12 mouse cellular contexts compared by ENCODE assay signal in the genomic region with DNA sequence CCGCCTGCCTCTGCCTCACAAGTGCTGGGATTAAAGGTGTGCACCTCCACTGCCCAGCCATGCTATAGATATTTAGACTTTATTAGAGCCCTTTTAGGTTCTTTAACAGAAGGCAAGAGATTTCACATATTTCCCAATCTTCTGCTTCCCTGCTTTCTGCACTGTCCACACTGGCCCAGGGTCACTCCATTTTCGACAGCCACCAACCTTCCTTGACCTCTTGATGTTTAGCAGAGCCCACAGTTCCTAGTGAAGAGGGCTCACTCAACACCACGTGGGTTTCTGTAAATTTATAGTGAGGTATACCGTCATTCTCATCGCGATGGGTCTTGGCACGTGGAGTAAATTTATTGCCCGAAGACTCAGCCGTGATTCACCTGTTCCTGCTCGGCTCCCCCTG. TPM values are rescaled to one million over a fixed set of nuclear protein-coding genes. Genes with fewer than 3 reads are reported as not detected.
DNase-seq lines count a peak whose midpoint lies in the region; ATAC-seq and TF ChIP-seq lines count a peak whose summit lies in the region.
"Had no signal": no experiment of that assay in that cellular context is flagged by ENCODE, and none has a peak within 500 bp of the region (broad histone marks: within the 10 kb centered on the region; RNA-seq: fewer than 3 reads in every experiment).

No protein-coding gene starts in this region.

- peak overlapping the region; percentile 61 for H3K4me2 ChIP-seq in heart, embryonic 12.5 days
- no peak overlapping the region for H3K4me2 ChIP-seq in midbrain, embryonic 15.5 days
- H3K4me2 ChIP-seq in limb, embryonic 14.5 days (replicated peaks; ENCODE audit: low read depth, low read length, severe bottlenecking) = peak overlapping the region; percentile 33

- peak overlapping the region; percentile 26; the same call in 1 of the 2 replicates for H3K4me3 ChIP-seq in heart, embryonic 12.5 days
- H3K4me3 ChIP-seq in midbrain, embryonic 10.5 days = peak overlapping the region; percentile 37
- H3K4me3 ChIP-seq in midbrain, embryonic 15.5 days = no peak overlapping the region
- no peak overlapping the region for H3K4me3 ChIP-seq in limb, embryonic 14.5 days (replicated peaks; ENCODE audit: low read length)

- H3K36me3 ChIP-seq in heart, embryonic 12.5 days = no peaks in the 10 kb centered on the region
- no peaks in the 10 kb centered on the region for H3K36me3 ChIP-seq in midbrain, embryonic 10.5 days
- no peaks in the 10 kb centered on the region for H3K36me3 ChIP-seq in midbrain, embryonic 15.5 days (replicated peaks)
- H3K36me3 ChIP-seq in limb, embryonic 14.5 days (ENCODE audit: control insufficient read depth, insufficient read depth, low read length) = no peaks in the 10 kb centered on the region

- no peak for DNase-seq in heart, adult 8-10 months (ENCODE audit: low spot score)
- DNase-seq in midbrain, embryonic 10.5 days (ENCODE audit: low spot score) = no peak
- DNase-seq in limb, embryonic 14.5 days (ENCODE audit: low spot score) = no peak
- no peak for DNase-seq in yolk sac, embryonic 10.5 days (ENCODE audit: low spot score)
- DNase-seq in ovary, postnatal 10 days (ENCODE audit: low spot score) = no peak
- DNase-seq: B cell, adult 2 months; cerebellum, postnatal 36 days; layer of hippocampus, postnatal 36 days had no signal

- peaks cover 32% of the 10 kb centered on the region for H3K27me3 ChIP-seq in heart, embryonic 12.5 days (replicated peaks)
- H3K27me3 ChIP-seq in midbrain, embryonic 10.5 days (ENCODE audit: low read depth, poor library complexity, severe bottlenecking) = peaks cover 62% of the 10 kb centered on the region
- H3K27me3 ChIP-seq in midbrain, embryonic 15.5 days (replicated peaks) = peaks cover 14% of the 10 kb centered on the region
- 0 out of 2 replicates have a peak, but pooled peaks cover 8% of the 10 kb centered on the region for H3K27me3 ChIP-seq in limb, embryonic 14.5 days (ENCODE audit: control insufficient read depth, insufficient read depth, low read length)
- H3K27me3 ChIP-seq: Patski had no signal

- H3K9ac ChIP-seq in heart, embryonic 12.5 days = no peak overlapping the region
- no peak overlapping the region for H3K9ac ChIP-seq in midbrain, embryonic 15.5 days
- no peak overlapping the region for H3K9ac ChIP-seq in limb, embryonic 14.5 days (ENCODE audit: low read depth, low read length, severe bottlenecking)

- WGBS in heart, embryonic 12.5 days = 42% methylated on average over 10 of the region's 10 CpGs
- 64% methylated on average over 10 of the region's 10 CpGs for WGBS in midbrain, embryonic 10.5 days
- 62% methylated on average over 10 of the region's 10 CpGs for WGBS in midbrain, embryonic 15.5 days
- 36% methylated on average over 10 of the region's 10 CpGs for WGBS in limb, embryonic 14.5 days

- H3K9me3 ChIP-seq in heart, embryonic 12.5 days (replicated peaks) = no peaks in the 10 kb centered on the region
- no peaks in the 10 kb centered on the region for H3K9me3 ChIP-seq in midbrain, embryonic 10.5 days (replicated peaks)
- no peaks in the 10 kb centered on the region for H3K9me3 ChIP-seq in midbrain, embryonic 15.5 days
- no peaks in the 10 kb centered on the region for H3K9me3 ChIP-seq in limb, embryonic 14.5 days (ENCODE audit: control insufficient read depth, low read length)

- no peak overlapping the region for H3K27ac ChIP-seq in heart, embryonic 12.5 days (ENCODE audit: poor library complexity, severe bottlenecking)
- H3K27ac ChIP-seq in midbrain, embryonic 10.5 days (replicated peaks) = no peak overlapping the region
- H3K27ac ChIP-seq in midbrain, embryonic 15.5 days = no peak overlapping the region
- H3K27ac ChIP-seq in limb, embryonic 14.5 days (replicated peaks; ENCODE audit: low read depth, low read length) = no peak overlapping the region

- no peak for ATAC-seq in heart, embryonic 12.5 days (ENCODE audit: insufficient number of reproducible peaks, low FRiP score)
- no peak for ATAC-seq in midbrain, embryonic 15.5 days (replicated peaks)
- no peak for ATAC-seq in limb, embryonic 14.5 days (ENCODE audit: low FRiP score, low read depth)
- no peak for ATAC-seq in erythroid progenitor cell, adult 5-6 weeks (replicated peaks; ENCODE audit: low FRiP score, poor library complexity, severe bottlenecking)
- ATAC-seq: Patski had no signal

- peaks cover 15% of the 10 kb centered on the region for H3K4me1 ChIP-seq in heart, embryonic 12.5 days (replicated peaks)
- peaks cover 26% of the 10 kb centered on the region for H3K4me1 ChIP-seq in midbrain, embryonic 10.5 days
- H3K4me1 ChIP-seq in midbrain, embryonic 15.5 days = peaks cover 17% of the 10 kb centered on the region
- 0 out of 2 replicates have a peak, but pooled peaks cover 7% of the 10 kb centered on the region for H3K4me1 ChIP-seq in limb, embryonic 14.5 days (ENCODE audit: control insufficient read depth, insufficient read depth, low read length)

- no peak for TF ChIP-seq POLR2A in limb, embryonic 14.5 days (IDR thresholded peaks at IDR 0.05; ENCODE audit: borderline replicate concordance, extremely low read depth, insufficient read depth, insufficient read length)

RNA-seq across cellular contexts. Expression of a gene that starts 23.7 kb away (rescaled TPM):
- 10.7 and 13.4 TPM in 2 replicates for polyA plus RNA-seq in heart, embryonic 12.5 days (2016; fragmentation: Nextera tagmentation; extraction: Ambion mirVana)
- 1 to 10 TPM; 6.3 to 8.6 (median 7.0) TPM for total RNA-seq in heart, adult 8-10 months (2022)
- polyA plus RNA-seq in midbrain, embryonic 10.5 days (2016; fragmentation: Nextera tagmentation; extraction: Ambion mirVana) = 5.4 and 6.0 TPM in 2 replicates
- 11.3 and 11.8 TPM in 2 replicates for polyA plus RNA-seq in midbrain, embryonic 15.5 days (2015; fragmentation: Nextera tagmentation; extraction: Ambion mirVana)
- polyA plus RNA-seq in limb, embryonic 14.5 days (2012; rRNA removed) = 20.3 and 21.2 TPM in 2 replicates
- polyA plus RNA-seq in limb, embryonic 14.5 days (2014; fragmentation: Nextera tagmentation; extraction: Ambion mirVana) = 11.0 and 12.9 TPM in 2 replicates
- 4.2 and 5.4 TPM in 2 replicates for total RNA-seq in erythroid progenitor cell, adult 5-6 weeks (2015; ENCODE audit: low replicate concordance)
- 1.6 and 2.2 TPM in 2 replicates for total RNA-seq in erythroid progenitor cell, adult 5-6 weeks (2017; ENCODE audit: low replicate concordance)

Comparison
In these comparisons a context has a peak if more than half of its experiments do, and no peak if none do; other contexts are left out.
1. H3K4me3 ChIP-seq: peak in heart, embryonic 12.5 days (single experiment) and midbrain, embryonic 10.5 days (single experiment); none in midbrain, embryonic 15.5 days (single experiment) and limb, embryonic 14.5 days (single experiment).